Comparison of ENCODE assay signal across 14 mouse cellular contexts in the genomic region with DNA sequence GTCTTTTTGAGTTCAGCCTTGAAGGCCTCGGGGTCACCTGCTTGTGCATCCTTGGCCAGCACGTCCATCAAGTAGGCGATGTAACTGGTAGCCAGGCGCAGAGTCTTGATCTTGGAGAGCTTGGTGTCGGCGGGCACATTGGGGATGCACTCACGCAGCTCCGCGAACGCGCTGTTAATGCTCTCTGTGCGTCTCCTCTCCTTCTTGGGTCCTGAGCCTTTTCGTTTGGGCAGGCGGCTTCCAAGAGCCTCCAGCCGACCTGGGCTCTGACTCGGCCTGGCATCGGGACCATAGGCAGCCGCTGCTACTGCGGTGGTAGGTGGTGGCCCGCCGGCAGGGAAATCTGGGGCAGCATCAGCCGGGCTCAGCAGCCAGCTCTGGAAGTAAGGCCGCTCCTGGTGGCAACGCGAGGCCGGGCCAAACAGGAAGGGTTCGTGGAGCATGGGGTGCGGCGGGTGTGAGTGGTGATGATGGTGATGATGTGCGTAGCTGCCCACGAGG. TPM values are rescaled to one million over a fixed set of nuclear protein-coding genes. Genes with fewer than 3 reads are reported as not detected.
A peak's percentile ranks its signal among the peaks of the same experiment; 100 is the strongest.
DNase-seq lines count a peak whose midpoint lies in the region; ATAC-seq lines count a peak whose summit lies in the region.
"Had no signal": no experiment of that assay in that cellular context is flagged by ENCODE, and none has a peak within 500 bp of the region (broad histone marks: within the 10 kb centered on the region; RNA-seq: fewer than 3 reads in every experiment).

No protein-coding gene starts in this region.

- intact Hi-C loops in gastrocnemius, postnatal 36 days (cut with DNase I) = no loop called here

- H3K9ac ChIP-seq in heart, embryonic 11.5 days (ENCODE audit: low read depth, low read length) = peak overlapping the region; percentile 83
- H3K9ac ChIP-seq in embryonic facial prominence, embryonic 15.5 days = no peak overlapping the region
- no peak overlapping the region for H3K9ac ChIP-seq in neural tube, embryonic 11.5 days (ENCODE audit: low read length)
- H3K9ac ChIP-seq: liver, embryonic 14.5 days had no signal

- H3K27me3 ChIP-seq in heart, embryonic 11.5 days (ENCODE audit: control insufficient read depth, insufficient read depth, low read length) = peaks cover 86% of the 10 kb centered on the region
- peaks cover 98% of the 10 kb centered on the region for H3K27me3 ChIP-seq in megakaryocyte, embryonic 14.5 days (replicated peaks)
- peaks cover 97% of the 10 kb centered on the region for H3K27me3 ChIP-seq in embryonic facial prominence, embryonic 15.5 days
- peaks cover 99% of the 10 kb centered on the region for H3K27me3 ChIP-seq in neural tube, embryonic 11.5 days (ENCODE audit: control insufficient read depth, insufficient read depth, low read length)

- 2% methylated on average over 31 of the region's 31 CpGs for WGBS in heart, embryonic 11.5 days (ENCODE audit: insufficient replicate concordance)
- WGBS in embryonic facial prominence, embryonic 15.5 days = 13% methylated on average over 31 of the region's 31 CpGs
- WGBS in neural tube, embryonic 11.5 days = 1% methylated on average over 31 of the region's 31 CpGs

- peaks cover 23% of the 10 kb centered on the region; the same call in 1 of the 2 replicates for H3K4me1 ChIP-seq in heart, embryonic 11.5 days (ENCODE audit: control insufficient read depth, insufficient read depth, low read length)
- H3K4me1 ChIP-seq in megakaryocyte, embryonic 14.5 days = peaks cover 35% of the 10 kb centered on the region
- H3K4me1 ChIP-seq in embryonic facial prominence, embryonic 15.5 days = peaks cover 30% of the 10 kb centered on the region
- peaks cover 4% of the 10 kb centered on the region for H3K4me1 ChIP-seq in neural tube, embryonic 11.5 days (ENCODE audit: control insufficient read depth, insufficient read depth, low read length)

- no peaks in the 10 kb centered on the region for H3K9me3 ChIP-seq in heart, embryonic 11.5 days (replicated peaks; ENCODE audit: control insufficient read depth, low read length)
- 0 out of 2 replicates have a peak, but pooled peaks cover 8% of the 10 kb centered on the region for H3K9me3 ChIP-seq in megakaryocyte, embryonic 14.5 days
- H3K9me3 ChIP-seq in embryonic facial prominence, embryonic 15.5 days (replicated peaks) = no peaks in the 10 kb centered on the region
- no peaks in the 10 kb centered on the region for H3K9me3 ChIP-seq in neural tube, embryonic 11.5 days (ENCODE audit: control insufficient read depth, low read length)

- ATAC-seq in heart, embryonic 11.5 days (replicated peaks; ENCODE audit: insufficient number of reproducible peaks, low FRiP score, low TSS enrichment) = no peak; the same call in 1 of the 2 replicates
- ATAC-seq in megakaryocyte, adult 5-6 weeks (ENCODE audit: poor library complexity, severe bottlenecking) = no peak
- ATAC-seq in embryonic facial prominence, embryonic 15.5 days (ENCODE audit: insufficient number of reproducible peaks, low FRiP score, low TSS enrichment, low read depth) = no peak
- no peak for ATAC-seq in neural tube, embryonic 11.5 days (ENCODE audit: insufficient read depth, low FRiP score, low TSS enrichment)
- ATAC-seq: CD4-positive, CD25-positive, alpha-beta regulatory T cell, adult 4 months had no signal

- peak overlapping the region; percentile 80 for H3K4me2 ChIP-seq in heart, embryonic 11.5 days
- H3K4me2 ChIP-seq in embryonic facial prominence, embryonic 15.5 days (replicated peaks) = no peak overlapping the region
- no peak overlapping the region for H3K4me2 ChIP-seq in neural tube, embryonic 11.5 days (ENCODE audit: low read depth)

- H3K36me3 ChIP-seq in heart, embryonic 11.5 days (ENCODE audit: control insufficient read depth, insufficient read depth, low read length) = no peaks in the 10 kb centered on the region
- no peaks in the 10 kb centered on the region for H3K36me3 ChIP-seq in megakaryocyte, embryonic 14.5 days (replicated peaks; ENCODE audit: low read length)
- H3K36me3 ChIP-seq in embryonic facial prominence, embryonic 15.5 days = no peaks in the 10 kb centered on the region
- H3K36me3 ChIP-seq in neural tube, embryonic 11.5 days (ENCODE audit: control insufficient read depth, insufficient read depth, low read length) = no peaks in the 10 kb centered on the region

- DNase-seq in heart, adult 8-10 months (ENCODE audit: low spot score) = no peak
- DNase-seq in neural tube, embryonic 11.5 days (ENCODE audit: low spot score) = peak; percentile 49
- no peak for DNase-seq in gastrocnemius, postnatal 36 days
- no peak for DNase-seq in B cell, adult 2 months

- H3K27ac ChIP-seq in heart, embryonic 11.5 days (ENCODE audit: low read depth, low read length) = peak overlapping the region; percentile 80
- H3K27ac ChIP-seq in embryonic facial prominence, embryonic 15.5 days (replicated peaks) = no peak overlapping the region
- no peak overlapping the region for H3K27ac ChIP-seq in neural tube, embryonic 11.5 days (ENCODE audit: low read depth, low read length)
- H3K27ac ChIP-seq: liver, embryonic 14.5 days had no signal

- H3K4me3 ChIP-seq in heart, embryonic 11.5 days (ENCODE audit: low read depth, low read length) = peak overlapping the region; percentile 46
- peak overlapping the region; percentile 14 for H3K4me3 ChIP-seq in megakaryocyte, embryonic 14.5 days (replicated peaks)
- 0 out of 2 replicates have a peak overlapping the region, but pooled peaks have one; percentile 5 for H3K4me3 ChIP-seq in embryonic facial prominence, embryonic 15.5 days (replicated peaks)
- H3K4me3 ChIP-seq in neural tube, embryonic 11.5 days (ENCODE audit: low read depth, low read length) = no peak overlapping the region

RNA-seq across cellular contexts. Expression of gene Hand1, which starts 1.3 kb away (rescaled TPM):
- polyA plus RNA-seq in heart, embryonic 11.5 days (2014; fragmentation: Nextera tagmentation; extraction: Ambion mirVana) = 58.1 and 61.9 TPM in 2 replicates
- not detected for total RNA-seq in heart, adult 8-10 months (2022)
- polyA plus RNA-seq in megakaryocyte, embryonic 14.5 days (2012; ENCODE audit: insufficient read depth, low replicate concordance) = not detected in 2 replicates
- total RNA-seq in megakaryocyte, adult 5-6 weeks (2015) = not detected in 2 replicates
- total RNA-seq in megakaryocyte, adult 5-6 weeks (2017) = not detected in 2 replicates
- 0.62 and 0.69 TPM in 2 replicates for polyA plus RNA-seq in embryonic facial prominence, embryonic 15.5 days (2015; fragmentation: Nextera tagmentation; extraction: Ambion mirVana)
- polyA plus RNA-seq in neural tube, embryonic 11.5 days (2014; fragmentation: Nextera tagmentation; extraction: Ambion mirVana) = 0.26 and 0.54 TPM in 2 replicates
- not detected for total RNA-seq in gastrocnemius, postnatal 36 days (2021)
- total RNA-seq: layer of hippocampus, adult 18-20 months; megakaryocyte-erythroid progenitor cell, adult 5-6 weeks had no signal
- polyA plus RNA-seq: CD4-positive, CD25-positive, alpha-beta regulatory T cell, adult 4 months; cortical plate, adult 2 months; spleen, adult 2 months had no signal

RNA-seq across cellular contexts. Expression of gene Sap30l, which starts 29.9 kb away (rescaled TPM):
- polyA plus RNA-seq in heart, embryonic 11.5 days (2014; fragmentation: Nextera tagmentation; extraction: Ambion mirVana) = 10.7 and 10.8 TPM in 2 replicates
- 10 to 100 TPM; 50.1 to 53.8 (median 51.2) TPM for total RNA-seq in heart, adult 8-10 months (2022)
- 87.1 and 100 TPM in 2 replicates for polyA plus RNA-seq in megakaryocyte, embryonic 14.5 days (2012; ENCODE audit: insufficient read depth, low replicate concordance)
- 23.2 and 25.0 TPM in 2 replicates for total RNA-seq in megakaryocyte, adult 5-6 weeks (2015)
- 17.1 and 18.6 TPM in 2 replicates for total RNA-seq in megakaryocyte, adult 5-6 weeks (2017)
- 13.2 and 14.0 TPM in 2 replicates for polyA plus RNA-seq in embryonic facial prominence, embryonic 15.5 days (2015; fragmentation: Nextera tagmentation; extraction: Ambion mirVana)
- 14.2 and 15.0 TPM in 2 replicates for polyA plus RNA-seq in neural tube, embryonic 11.5 days (2014; fragmentation: Nextera tagmentation; extraction: Ambion mirVana)
- total RNA-seq in gastrocnemius, postnatal 36 days (2021) = 10 to 100 TPM; 36.8 to 37.0 TPM

Comparison
In these comparisons a context has a peak if more than half of its experiments do, and no peak if none do; other contexts are left out.
1. RNA of gene Hand1, which starts 1.3 kb away (polyA plus RNA-seq): 58.1 to 61.9 TPM in heart, embryonic 11.5 days; 0.62 to 0.69 TPM in embryonic facial prominence, embryonic 15.5 days, 0.26 to 0.54 TPM in neural tube, embryonic 11.5 days and not detected in megakaryocyte, embryonic 14.5 days; every median in the first group is over 10 times any median in the second.